Mouse (Mus musculus): ENCODE results near the gene Kpna3.

Kpna3 gene

GRCm38 (mm10) chr14:61414199-61414598, 25.5 kb downstream of the Kpna3 start:
- TF ChIP-seq GATA4 (IDR thresholded peaks at IDR 0.05; ENCODE audit: insufficient replicate concordance, low read length): no peak

- TF ChIP-seq GATA4 (IDR thresholded peaks at IDR 0.05; ENCODE audit: insufficient replicate concordance, low read length): no peak
These were observed 26.0 kb downstream of the Kpna3 start for GRCm38 (mm10) chr14:61413686-61414085.

GRCm38 (mm10) chr14:61410020-61410419, 29.7 kb downstream of the Kpna3 start:
- TF ChIP-seq GATA4 (IDR thresholded peaks at IDR 0.05; ENCODE audit: insufficient replicate concordance, low read length): no peak

- TF ChIP-seq GATA4 (IDR thresholded peaks at IDR 0.05; ENCODE audit: insufficient replicate concordance, low read length): no peak
These were observed 32.6 kb downstream of the Kpna3 start for GRCm38 (mm10) chr14:61407055-61407454.

- TF ChIP-seq GATA4 (IDR thresholded peaks at IDR 0.05; ENCODE audit: insufficient replicate concordance, low read length): no peak
These were observed 33.9 kb downstream of the Kpna3 start for GRCm38 (mm10) chr14:61405761-61406160.

- TF ChIP-seq GATA4 (IDR thresholded peaks at IDR 0.05; ENCODE audit: insufficient replicate concordance, low read length): no peak
These were observed 34.7 kb downstream of the Kpna3 start for GRCm38 (mm10) chr14:61404941-61405340.

- no peak for TF ChIP-seq GATA4 (IDR thresholded peaks at IDR 0.05; ENCODE audit: insufficient replicate concordance, low read length)
These were observed 44.9 kb downstream of the Kpna3 start for GRCm38 (mm10) chr14:61394745-61395144.

- no peak for TF ChIP-seq GATA4 (IDR thresholded peaks at IDR 0.05; ENCODE audit: insufficient replicate concordance, low read length)
These were observed 49.1 kb downstream of the Kpna3 start for GRCm38 (mm10) chr14:61390586-61390985.

- no peak for TF ChIP-seq GATA4 (IDR thresholded peaks at IDR 0.05; ENCODE audit: insufficient replicate concordance, low read length)
These were observed 72.4 kb downstream of the Kpna3 start for GRCm38 (mm10) chr14:61367290-61367689.

GRCm38 (mm10) chr14:61364656-61365055, 75.0 kb downstream of the Kpna3 start:
- no peak for TF ChIP-seq GATA4 (IDR thresholded peaks at IDR 0.05; ENCODE audit: insufficient replicate concordance, low read length)

- TF ChIP-seq GATA4 (IDR thresholded peaks at IDR 0.05; ENCODE audit: insufficient replicate concordance, low read length): peak; percentile 58; the same call in 1 of the 2 replicates
These were observed 75.9 kb downstream of the Kpna3 start for GRCm38 (mm10) chr14:61363734-61364133.

- no peak for TF ChIP-seq GATA4 (IDR thresholded peaks at IDR 0.05; ENCODE audit: insufficient replicate concordance, low read length)
These were observed 77.4 kb downstream of the Kpna3 start for GRCm38 (mm10) chr14:61362268-61362667.

GRCm38 (mm10) chr14:61360981-61361511, 78.6 kb downstream of the Kpna3 start:
- peak; percentile 78 for TF ChIP-seq GATA4 (IDR thresholded peaks at IDR 0.05; ENCODE audit: insufficient replicate concordance, low read length)

GRCm38 (mm10) chr14:61360131-61360980, 79.3 kb downstream of the Kpna3 start, which contains the start of gene Ebpl:
TSS of gene Ebpl (minus strand) at chr14:61360439.
- peak; percentile 47; the same call in 1 of the 2 replicates for TF ChIP-seq GATA4 (IDR thresholded peaks at IDR 0.05; ENCODE audit: insufficient replicate concordance, low read length)

- peak; percentile 49; the same call in 1 of the 2 replicates for TF ChIP-seq GATA4 (IDR thresholded peaks at IDR 0.05; ENCODE audit: insufficient replicate concordance, low read length)
These were observed 85.1 kb downstream of the Kpna3 start for GRCm38 (mm10) chr14:61354251-61355235.

Measured in liver, adult (tissue).